Mouse (Mus musculus) MEL (cell line): Measurements from ENCODE around the gene Txnrd1. TPM values are rescaled to one million over a fixed set of nuclear protein-coding genes. Genes with fewer than 3 reads are reported as not detected.

Source experiments
- DNase-seq: peaks from one replicate; pipeline ENCODE4 v3.0.0; 2011; ENCODE audit warnings: low read depth, low spot score
- H3K27ac ChIP-seq: 2 replicates; pipeline ENCODE4 v1.5.1; 2012; ENCODE audit warnings: low read depth, mild to moderate bottlenecking, control low read depth, low read length, moderate library complexity; ENCODE audit not compliant: control insufficient read depth
- H3K27me3 ChIP-seq, 2 experiments: fragments of 150-350 bp in 1 of 2; sonication (generic) in 1 of 2; 2 replicates each; pipeline ENCODE4 v1.6.1; 2012; ENCODE audit warnings: low read length in 2 of 2, mild to moderate bottlenecking in 2 of 2, improper control_type of control experiment in 1 of 2, moderate library complexity in 1 of 2; ENCODE audit not compliant: insufficient read depth in 2 of 2, control insufficient read depth in 1 of 2
- H3K36me3 ChIP-seq, 2 experiments: 2 replicates each; pipeline ENCODE4 v1.6.1; 2012 to 2014; ENCODE audit warnings: low read length in 2 of 2, improper control_type of control experiment in 1 of 2, inconsistent platforms in 1 of 2, mild to moderate bottlenecking in 1 of 2; ENCODE audit not compliant: insufficient read depth in 2 of 2, control insufficient read depth in 1 of 2
- H3K4me1 ChIP-seq, 2 experiments: fragments of 150-350 bp in 1 of 2; sonication (generic) in 1 of 2; 2 replicates each; pipeline ENCODE4 v1.6.1; 2012; ENCODE audit warnings: low read length in 2 of 2, improper control_type of control experiment in 1 of 2, mild to moderate bottlenecking in 1 of 2; ENCODE audit not compliant: insufficient read depth in 2 of 2, control insufficient read depth in 1 of 2
- H3K4me3 ChIP-seq, 2 experiments: fragments of 150-350 bp in 1 of 2; sonication (generic) in 1 of 2; 2 replicates each; pipeline ENCODE4 v1.5.1; 2012; ENCODE audit warnings: low read depth in 2 of 2, low read length in 2 of 2, mild to moderate bottlenecking in 2 of 2, moderate library complexity in 2 of 2, control low read depth in 1 of 2, improper control_type of control experiment in 1 of 2; ENCODE audit not compliant: control insufficient read depth in 1 of 2, insufficient read depth in 1 of 2
- H3K79me2 ChIP-seq: 2 replicates; pipeline ENCODE4 v1.6.1; 2012; ENCODE audit warnings: mild to moderate bottlenecking, low read length, moderate library complexity; ENCODE audit not compliant: control insufficient read depth, poor library complexity, insufficient read depth
- H3K9ac ChIP-seq: 2 replicates; pipeline ENCODE4 v1.6.1; 2012; ENCODE audit warnings: low read depth, mild to moderate bottlenecking, control low read depth, low read length, moderate library complexity; ENCODE audit not compliant: control insufficient read depth, poor library complexity, severe bottlenecking
- H3K9me3 ChIP-seq: fragments of 150-350 bp; sonication (generic); replicated peaks from 2 replicates; pipeline ENCODE4 v1.6.1; 2012; ENCODE audit warnings: mild to moderate bottlenecking, low read length, improper control_type of control experiment, moderate library complexity; ENCODE audit not compliant: insufficient read depth
- CHD2 ChIP-seq: IDR thresholded peaks from 2 replicates; pipeline ENCODE4 v1.6.1; 2011; ENCODE audit warnings: low read length, improper control_type of control experiment
- CTCF ChIP-seq, 3 experiments: IDR thresholded peaks in 2 of 3; conservative IDR thresholded peaks in 1 of 3; 2 replicates each; pipeline ENCODE4 v1.5.1; 2011 to 2012; ENCODE audit warnings: low read length in 3 of 3, low read depth in 2 of 3, mild to moderate bottlenecking in 2 of 3, improper control_type of control experiment in 1 of 3, inconsistent platforms in 1 of 3, mixed read lengths in 1 of 3, moderate library complexity in 1 of 3; ENCODE audit not compliant: control insufficient read depth in 1 of 3, insufficient read depth in 1 of 3, poor library complexity in 1 of 3, severe bottlenecking in 1 of 3
- E2F4 ChIP-seq: IDR thresholded peaks from 2 replicates; pipeline ENCODE4 v1.6.1; 2011; ENCODE audit warnings: low read depth, low read length, improper control_type of control experiment, borderline replicate concordance
- EP300 ChIP-seq, 2 experiments: IDR thresholded peaks; 2 replicates each; pipeline ENCODE4 v1.6.1; 2011; ENCODE audit warnings: improper control_type of control experiment in 2 of 2, low read length in 2 of 2, low read depth in 1 of 2, mild to moderate bottlenecking in 1 of 2
- MAFK ChIP-seq: IDR thresholded peaks from 2 replicates; pipeline ENCODE4 v1.6.1; 2011; ENCODE audit warnings: low read depth, mild to moderate bottlenecking, low read length, improper control_type of control experiment, borderline replicate concordance
- MAX ChIP-seq: IDR thresholded peaks from 2 replicates; pipeline ENCODE4 v1.6.1; 2011; ENCODE audit warnings: low read length, improper control_type of control experiment
- MAZ ChIP-seq: IDR thresholded peaks from 2 replicates; pipeline ENCODE4 v1.6.1; 2012; ENCODE audit warnings: low read depth, mild to moderate bottlenecking, inconsistent platforms, low read length, improper control_type of control experiment
- MYB ChIP-seq: IDR thresholded peaks from 2 replicates; pipeline ENCODE4 v1.6.1; 2011; ENCODE audit warnings: mild to moderate bottlenecking, low read depth, low read length, improper control_type of control experiment
- NELFE ChIP-seq: IDR thresholded peaks from 2 replicates; pipeline ENCODE4 v1.6.1; 2011; ENCODE audit warnings: low read depth, low read length, improper control_type of control experiment
- NRF1 ChIP-seq: IDR thresholded peaks from 2 replicates; pipeline ENCODE4 v1.6.1; 2014; ENCODE audit warnings: low read depth, mild to moderate bottlenecking, inconsistent platforms, low read length, improper control_type of control experiment, moderate library complexity; ENCODE audit not compliant: poor library complexity, insufficient read depth, severe bottlenecking
- POLR2AphosphoS5 ChIP-seq: IDR thresholded peaks from 2 replicates; pipeline ENCODE4 v1.6.1; 2012; ENCODE audit warnings: low read depth, borderline replicate concordance, mild to moderate bottlenecking, inconsistent platforms, low read length, moderate library complexity, mixed read lengths
- RCOR1 ChIP-seq: IDR thresholded peaks from 2 replicates; pipeline ENCODE4 v1.6.1; 2012; ENCODE audit warnings: low read depth, mild to moderate bottlenecking, inconsistent platforms, low read length, improper control_type of control experiment
- SIN3A ChIP-seq: IDR thresholded peaks from 2 replicates; pipeline ENCODE4 v1.6.1; 2012; ENCODE audit warnings: low read length, improper control_type of control experiment, inconsistent platforms
- TAL1 ChIP-seq: IDR thresholded peaks from 2 replicates; pipeline ENCODE4 v1.6.1; 2012; ENCODE audit warnings: mild to moderate bottlenecking, inconsistent platforms, low read length, moderate library complexity, mixed read lengths
- UBTF ChIP-seq: IDR thresholded peaks from 2 replicates; pipeline ENCODE4 v1.6.1; 2012; ENCODE audit warnings: low read depth, mild to moderate bottlenecking, inconsistent platforms, low read length, improper control_type of control experiment, moderate library complexity, borderline replicate concordance; ENCODE audit not compliant: insufficient read depth
- USF2 ChIP-seq, 2 experiments: IDR thresholded peaks; 2 replicates each; pipeline ENCODE4 v1.6.1; 2011 to 2012; ENCODE audit warnings: improper control_type of control experiment in 2 of 2, low read length in 2 of 2, borderline replicate concordance in 1 of 2, inconsistent platforms in 1 of 2, low read depth in 1 of 2, mild to moderate bottlenecking in 1 of 2; ENCODE audit not compliant: insufficient read depth in 1 of 2
- ZC3H11A ChIP-seq: IDR thresholded peaks from 2 replicates; pipeline ENCODE4 v1.6.1; 2012; ENCODE audit warnings: low read depth, mild to moderate bottlenecking, inconsistent platforms, low read length, improper control_type of control experiment
- ZNF384 ChIP-seq: IDR thresholded peaks from 2 replicates; pipeline ENCODE4 v1.6.1; 2012; ENCODE audit warnings: low read depth, mild to moderate bottlenecking, inconsistent platforms, low read length, improper control_type of control experiment
- polyA plus RNA-seq, 2 experiments: library from polyadenylated mRNA; stranded (reverse) in 1 of 2; unstranded in 1 of 2; fragments of >175 nt in 1 of 2; fragments of >200 nt in 1 of 2; gene quantifications; 2 replicates each; pipeline versions ENCODE4 v1.2.1 to v1.2.4; 2012; ENCODE audit warnings: low replicate concordance in 2 of 2, low read depth in 1 of 2; ENCODE audit not compliant: insufficient read length in 2 of 2, insufficient read depth in 1 of 2, missing spikeins in 1 of 2
- total RNA-seq: library from RNA; depleted of rRNA; stranded (reverse); fragments of 300-350 nt; gene quantifications from 2 replicates; pipeline ENCODE4 v1.2.3, GENCODE M21; 2012

The Txnrd1 gene
- total and polyA plus RNA-seq, 3 experiments: 91.6 to 127 TPM; not detected in 1

- peaks cover 0 to 36% of the 10 kb centered on the region in 2 experiments; a peak in 2 of 4 replicates for H3K36me3 ChIP-seq
- no peak overlapping the region for H3K27ac ChIP-seq
- no peak overlapping the region for H3K4me3 ChIP-seq
- H3K4me1 ChIP-seq: no peaks in the 10 kb centered on the region
- no peak overlapping the region for H3K9ac ChIP-seq
- TF ChIP-seq MAFK: no peak
- TF ChIP-seq UBTF: no peak
- TF ChIP-seq MAZ: no peak
- no peak for TF ChIP-seq CHD2
- no peak for TF ChIP-seq RCOR1
- no peak for TF ChIP-seq POLR2AphosphoS5
- no peak for TF ChIP-seq ZNF384
- no peak for TF ChIP-seq ZC3H11A
- TF ChIP-seq NELFE: no peak
- no peak for TF ChIP-seq SIN3A
- TF ChIP-seq USF2 (IDR thresholded peaks at IDR 0.05; ENCODE audit: borderline replicate concordance in 1 of 2, insufficient read depth in 1 of 2, low read depth in 1 of 2, low read length in 2 of 2): no peak
- no peak for TF ChIP-seq EP300 (IDR thresholded peaks at IDR 0.05; ENCODE audit: low read depth in 1 of 2, low read length in 2 of 2)
- no peak for TF ChIP-seq NRF1
- TF ChIP-seq TAL1: no peak
- TF ChIP-seq MYB: no peak
- TF ChIP-seq E2F4: no peak
- TF ChIP-seq CTCF (IDR thresholded peaks at IDR 0.05 in 2 of 3, conservative IDR thresholded peaks at IDR 0.05 in 1 of 3; ENCODE audit: control insufficient read depth in 1 of 3, insufficient read depth in 1 of 3, low read depth in 2 of 3, low read length in 3 of 3, poor library complexity in 1 of 3, severe bottlenecking in 1 of 3): no peak
- no peak for TF ChIP-seq MAX
- no peak for DNase-seq
- peaks cover 14% of the 10 kb centered on the region for H3K79me2 ChIP-seq
- H3K9me3 ChIP-seq: no peaks in the 10 kb centered on the region
- no peaks in the 10 kb centered on the region for H3K27me3 ChIP-seq
Measured at GRCm38 (mm10) chr10:82875446-82875845, 41.7 kb downstream of the Txnrd1 start.

GRCm38 (mm10) chr10:82876076-82876796, 42.5 kb downstream of the Txnrd1 start:
- H3K36me3 ChIP-seq: peaks cover 0 to 36% of the 10 kb centered on the region in 2 experiments; a peak in 2 of 4 replicates
- no peak overlapping the region for H3K9ac ChIP-seq
- peaks cover 8% of the 10 kb centered on the region for H3K79me2 ChIP-seq
- no peak overlapping the region for H3K4me3 ChIP-seq
- no peaks in the 10 kb centered on the region for H3K27me3 ChIP-seq
- peak in 2 of 3 experiments; percentile 24 to 26; a peak in 4 of 6 replicates for TF ChIP-seq CTCF (IDR thresholded peaks at IDR 0.05 in 2 of 3, conservative IDR thresholded peaks at IDR 0.05 in 1 of 3; ENCODE audit: control insufficient read depth in 1 of 3, insufficient read depth in 1 of 3, low read depth in 2 of 3, low read length in 3 of 3, poor library complexity in 1 of 3, severe bottlenecking in 1 of 3)
- no peak for TF ChIP-seq MAZ
- H3K9me3 ChIP-seq: no peaks in the 10 kb centered on the region
- DNase-seq: peak; percentile 33
- H3K4me1 ChIP-seq: no peaks in the 10 kb centered on the region
- no peak overlapping the region for H3K27ac ChIP-seq
